Mouse (Mus musculus): Measurements from ENCODE around the gene Mgat4c. TPM values are rescaled to one million over a fixed set of nuclear protein-coding genes. Genes with fewer than 3 reads are reported as not detected.

Gene Mgat4c
- 19.1 and 23.8 TPM in 2 replicates for polyA plus RNA-seq (2012; rRNA removed)

DNA sequence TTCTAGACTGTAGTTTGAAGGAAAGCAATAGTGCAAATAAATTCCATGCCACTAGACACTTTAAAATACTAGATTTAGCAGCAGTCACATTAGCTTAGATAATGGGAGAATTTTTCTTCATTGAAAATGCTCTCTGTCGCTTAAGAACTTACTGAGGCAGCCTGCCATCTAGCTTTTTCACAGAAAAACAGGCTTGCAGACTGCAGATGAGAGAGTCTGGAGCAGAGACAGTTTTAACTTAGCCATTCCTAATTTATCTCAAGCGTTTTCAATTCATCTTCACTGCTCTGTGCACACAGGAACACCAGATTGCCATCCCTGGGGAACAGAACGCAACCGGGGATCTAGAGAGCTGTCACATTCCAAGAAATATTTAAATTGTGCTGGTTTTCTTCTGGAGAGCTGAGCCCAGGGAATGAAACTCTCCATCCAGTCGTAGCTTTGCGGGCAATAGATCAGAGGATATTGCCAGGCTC is at the start of gene Mgat4c:
TSS of gene Mgat4c (plus strand) at position 51 of the 476 bp plus-strand sequence.
- WGBS, result 64% methylated on average over 6 of the region's 6 CpGs
- no peak for DNase-seq (ENCODE audit: low read depth, low spot score)

DNA sequence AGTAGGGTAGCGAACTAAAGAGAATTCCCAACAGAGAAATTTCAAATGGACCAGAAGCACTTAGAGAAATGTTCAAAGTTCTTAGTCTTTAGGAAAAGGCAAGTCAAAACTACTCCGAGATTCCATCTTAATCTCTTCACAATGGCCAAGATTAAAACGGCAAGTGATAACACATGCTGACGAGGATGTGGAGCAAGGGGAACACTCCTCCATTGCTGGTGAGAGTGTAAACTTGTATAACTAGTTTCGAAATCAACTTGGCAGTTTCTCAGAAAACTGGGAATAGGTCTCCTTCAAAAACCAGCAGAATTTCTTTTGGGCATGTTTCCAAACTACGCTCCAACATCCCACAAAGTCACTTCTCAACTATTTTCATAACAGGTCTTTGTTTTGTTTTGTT is 46.0 kb upstream of the Mgat4c start:
- DNase-seq (ENCODE audit: low read depth, low spot score), result no peak
- 71% methylated on average over 6 of the region's 6 CpGs for WGBS

DNA sequence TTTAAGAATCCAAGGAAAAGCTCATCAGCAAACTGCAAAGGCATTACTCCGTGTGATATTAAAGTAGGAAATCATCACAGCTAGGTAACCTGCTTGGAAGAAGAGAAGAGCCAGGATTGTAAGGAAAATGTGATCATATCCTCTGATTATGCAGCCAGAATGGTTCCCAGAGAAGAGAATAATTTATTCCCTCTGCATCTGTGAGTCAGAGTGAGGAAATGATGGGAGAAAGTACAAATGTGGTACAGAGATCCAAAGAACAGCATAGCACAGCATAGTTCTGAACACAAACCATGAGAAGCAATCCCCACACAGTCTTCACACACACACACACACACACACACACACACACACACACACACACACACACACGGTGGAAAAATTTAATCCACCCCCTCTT is 40.2 kb upstream of the Mgat4c start:
- no peak for DNase-seq (ENCODE audit: low read depth, low spot score)
- WGBS, result 72% methylated on average over 2 of the region's 2 CpGs

DNA sequence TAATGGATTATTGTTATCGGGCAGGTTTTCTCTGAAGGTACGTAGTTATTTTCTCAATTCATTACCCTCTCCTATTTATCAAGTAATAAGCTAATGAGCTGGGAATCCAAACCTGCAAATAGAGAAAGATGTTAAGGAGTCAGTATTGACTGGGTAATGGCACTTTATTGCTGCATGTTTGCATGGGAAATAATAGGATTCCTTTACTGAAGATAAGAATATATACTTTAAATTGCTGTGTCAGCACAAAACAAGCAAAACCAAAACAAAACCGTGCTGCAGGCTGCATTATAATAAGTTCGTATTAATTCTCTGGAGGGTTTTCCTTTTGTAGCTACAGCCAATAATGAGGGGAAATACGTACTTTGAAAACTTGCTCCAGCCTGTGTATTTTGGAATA is 627 bp downstream of the Mgat4c start:
- DNase-seq (ENCODE audit: low read depth, low spot score), result no peak
- 76% methylated on average over 5 of the region's 5 CpGs for WGBS

DNA sequence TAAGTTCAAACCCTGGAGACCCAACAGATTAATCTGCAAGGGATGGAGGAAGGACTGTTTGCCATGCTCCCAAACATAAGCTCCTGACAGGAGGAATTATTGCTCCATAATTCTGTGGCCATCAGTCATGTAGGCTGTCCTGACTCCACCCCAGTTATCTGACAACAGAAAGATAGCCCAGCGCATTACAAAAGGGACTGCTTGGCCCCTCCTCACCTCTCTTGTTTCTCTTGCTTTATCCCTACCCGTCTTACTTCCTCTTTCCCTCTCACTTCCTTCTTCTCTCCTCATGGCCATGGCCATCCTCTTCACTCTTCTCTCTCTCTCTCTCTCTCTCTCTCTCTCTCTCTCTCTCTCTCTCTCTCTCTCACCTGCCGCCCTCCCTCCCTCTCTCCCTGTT is 80.5 kb downstream of the Mgat4c start:
- 71% methylated on average over 3 of the region's 3 CpGs for WGBS
- no peak for DNase-seq (ENCODE audit: low read depth, low spot score)

DNA sequence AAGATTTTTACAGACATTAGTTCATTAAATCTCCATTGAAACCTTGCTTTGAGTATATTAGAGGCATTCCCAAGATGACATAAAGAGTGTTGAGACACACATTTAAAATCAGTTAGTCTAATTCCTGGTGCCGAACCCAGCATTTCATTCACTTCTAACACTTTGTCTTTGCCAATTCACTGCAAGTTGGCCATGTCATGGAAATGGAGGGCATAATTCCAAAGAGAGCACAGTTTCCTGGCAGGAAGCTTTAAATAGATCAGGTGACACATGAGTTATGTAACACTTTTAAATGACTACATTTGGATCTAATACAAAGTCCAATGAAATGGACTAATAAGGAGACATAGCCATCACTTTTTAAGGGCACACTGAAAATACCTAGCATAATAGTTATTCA is 89.4 kb downstream of the Mgat4c start:
- 88% methylated on average over 1 of the region's 1 CpGs for WGBS
- DNase-seq (ENCODE audit: low read depth, low spot score), result no peak

DNA sequence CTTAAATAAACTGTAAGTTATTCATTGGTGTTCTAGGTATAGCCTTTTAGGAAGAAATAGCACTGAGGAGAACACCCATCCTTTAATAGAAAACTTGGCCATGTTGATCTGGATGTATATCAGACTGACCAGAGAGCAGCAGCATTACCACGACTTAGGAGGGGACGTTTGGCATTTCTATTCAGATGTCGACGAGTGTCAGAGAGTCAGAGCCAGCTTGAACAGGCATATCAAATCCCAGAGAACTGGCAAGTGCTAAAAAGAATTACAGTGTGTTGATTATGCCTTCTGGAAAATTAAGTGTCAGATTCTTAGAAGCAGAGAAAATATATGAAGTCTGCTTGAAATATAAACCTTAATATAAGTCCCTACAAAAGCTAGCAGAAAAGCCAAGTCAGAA is 89.9 kb downstream of the Mgat4c start:
- 87% methylated on average over 4 of the region's 4 CpGs for WGBS
- DNase-seq (ENCODE audit: low read depth, low spot score), result no peak

DNA sequence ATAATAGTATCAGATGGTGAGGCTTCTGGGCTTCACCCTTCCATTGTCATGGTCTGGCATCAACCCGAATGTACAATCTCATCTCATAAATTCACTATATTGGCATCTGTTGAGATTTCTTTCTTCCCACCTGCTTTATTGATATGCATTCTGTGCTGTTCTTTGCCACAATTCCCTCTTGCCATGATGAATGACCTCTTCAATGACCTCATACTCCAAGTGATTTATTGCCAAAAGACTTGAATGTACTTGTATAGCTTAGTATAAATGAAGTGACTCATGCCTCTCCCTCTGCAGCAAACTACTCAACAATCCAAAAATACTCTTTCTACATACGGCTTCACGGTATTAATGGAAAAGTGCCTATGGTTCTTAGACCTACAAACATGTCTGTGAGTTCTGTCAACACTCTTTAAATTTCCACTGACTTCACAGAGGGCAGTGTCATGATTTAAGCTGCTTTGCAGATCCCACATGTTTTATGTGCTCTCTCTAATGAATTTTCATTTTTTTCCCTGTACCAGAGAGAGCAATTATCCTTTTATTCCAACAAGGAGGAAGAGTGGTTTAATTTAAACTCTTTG is 102.0 kb downstream of the Mgat4c start:
- 75% methylated on average over 3 of the region's 3 CpGs for WGBS
- DNase-seq (ENCODE audit: low read depth, low spot score), result no peak

DNA sequence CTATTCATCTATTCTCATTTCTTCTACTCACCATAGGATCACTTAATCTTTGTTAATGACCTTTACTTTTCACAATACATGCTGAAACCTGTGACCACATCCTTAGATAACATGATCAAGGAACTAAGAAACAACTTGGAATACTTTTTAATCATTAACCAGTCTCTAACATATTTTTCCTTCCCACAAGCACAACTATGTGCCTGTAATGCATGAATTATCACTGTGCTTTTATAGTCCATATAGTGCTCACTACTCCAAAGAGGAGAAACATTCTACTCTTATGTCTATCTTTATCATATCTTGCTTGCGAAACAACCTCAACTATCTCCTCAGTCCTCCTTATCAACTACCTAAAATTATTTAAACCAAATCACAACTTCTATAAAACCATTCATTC is 114.2 kb downstream of the Mgat4c start:
- 46% methylated on average over 1 of the region's 1 CpGs for WGBS

DNA sequence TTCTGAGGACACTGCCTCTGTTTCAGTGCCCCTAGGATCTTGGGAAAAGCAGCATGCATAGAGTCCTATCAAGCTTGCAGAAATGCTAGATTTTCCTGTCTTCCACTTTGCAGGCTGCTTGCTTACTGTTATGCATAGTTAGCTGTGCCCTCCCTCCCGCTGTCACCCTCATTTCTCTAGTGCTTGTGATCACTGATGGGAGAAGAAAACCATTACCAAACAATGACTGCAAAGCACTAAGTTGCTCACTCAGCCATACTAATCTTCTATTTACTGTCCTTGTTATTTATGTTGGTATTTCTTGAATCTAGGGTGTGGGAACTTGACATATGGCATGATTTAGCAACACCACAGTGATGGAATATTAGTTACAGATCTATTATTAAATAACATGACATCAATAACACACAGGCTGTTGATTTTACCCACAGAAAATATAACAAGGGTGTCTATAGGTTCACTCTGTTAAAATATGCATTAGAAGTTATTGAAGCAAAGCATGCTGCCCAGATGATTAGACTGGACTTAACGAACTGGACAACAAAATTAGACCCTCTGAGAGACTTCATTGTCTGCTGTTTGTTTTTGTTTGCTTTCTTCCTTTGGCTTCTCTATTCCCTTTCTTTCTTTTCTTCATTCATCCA is 117.7 kb downstream of the Mgat4c start:
- DNase-seq (ENCODE audit: low read depth, low spot score), result no peak
- WGBS, result 48% methylated on average over 2 of the region's 2 CpGs

More for the DNA sequence above, 114.2 kb downstream of the Mgat4c start:
- DNase-seq (ENCODE audit: low read depth, low spot score), result no peak

DNA sequence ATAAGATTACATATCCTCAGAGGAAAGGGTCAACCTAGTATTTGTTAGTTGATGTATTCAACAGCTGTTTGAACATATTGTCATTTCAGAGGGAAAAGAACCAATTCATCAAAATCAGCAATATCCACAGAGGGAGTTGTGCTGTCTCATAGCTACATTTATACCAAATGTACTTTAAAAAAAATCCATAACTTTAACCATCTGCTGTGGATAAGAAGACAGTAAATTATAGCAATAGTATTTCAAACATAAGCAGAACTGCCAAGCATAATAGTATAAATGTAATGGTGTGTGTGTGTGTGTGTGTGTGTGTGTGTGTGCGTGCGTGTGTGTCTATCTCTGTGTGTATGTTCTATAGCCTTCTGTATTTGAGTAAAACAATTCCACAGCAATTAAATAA is 127.5 kb downstream of the Mgat4c start:
- WGBS, result 91% methylated on average over 2 of the region's 2 CpGs
- no peak for DNase-seq (ENCODE audit: low read depth, low spot score)

DNA sequence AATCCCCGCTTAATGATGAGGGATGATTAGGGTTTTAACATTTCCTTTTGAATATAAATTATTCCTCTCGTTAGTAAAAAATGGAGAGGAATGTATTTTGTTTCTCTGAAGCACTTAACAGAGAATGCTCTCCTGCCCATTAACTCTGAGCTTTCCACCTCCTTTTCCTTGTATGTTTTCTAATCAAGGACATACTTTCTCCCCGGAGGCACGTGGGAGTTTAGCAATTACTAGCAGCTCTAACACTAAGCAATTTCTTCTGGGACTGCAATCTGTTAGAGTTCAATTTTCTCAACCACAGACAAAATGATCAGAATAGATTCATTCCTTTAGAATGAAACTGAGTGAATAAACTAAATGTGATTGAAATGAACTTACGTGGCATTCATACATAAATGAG is 135.6 kb downstream of the Mgat4c start:
- 85% methylated on average over 5 of the region's 5 CpGs for WGBS
- no peak for DNase-seq (ENCODE audit: low read depth, low spot score)

DNA sequence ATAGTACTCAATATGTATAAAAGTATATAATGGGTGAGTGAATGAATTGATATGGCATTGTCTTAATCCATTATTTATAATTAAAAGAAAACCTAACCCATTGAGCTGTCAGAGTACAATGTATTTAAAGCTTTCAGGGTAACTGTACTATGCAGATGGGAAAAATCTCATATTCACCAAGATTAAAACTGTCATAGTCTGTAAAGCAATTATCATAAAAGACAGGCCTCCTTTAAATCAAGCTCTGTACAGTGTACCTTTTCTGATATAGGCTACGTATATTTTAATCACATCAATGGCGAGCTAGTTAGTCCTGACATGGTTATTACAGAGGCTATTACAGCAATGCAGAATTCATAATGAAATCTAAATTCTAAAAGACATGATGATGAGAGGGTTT is 146.7 kb downstream of the Mgat4c start:
- WGBS, result 95% methylated on average over 2 of the region's 2 CpGs
- DNase-seq (ENCODE audit: low read depth, low spot score), result no peak

DNA sequence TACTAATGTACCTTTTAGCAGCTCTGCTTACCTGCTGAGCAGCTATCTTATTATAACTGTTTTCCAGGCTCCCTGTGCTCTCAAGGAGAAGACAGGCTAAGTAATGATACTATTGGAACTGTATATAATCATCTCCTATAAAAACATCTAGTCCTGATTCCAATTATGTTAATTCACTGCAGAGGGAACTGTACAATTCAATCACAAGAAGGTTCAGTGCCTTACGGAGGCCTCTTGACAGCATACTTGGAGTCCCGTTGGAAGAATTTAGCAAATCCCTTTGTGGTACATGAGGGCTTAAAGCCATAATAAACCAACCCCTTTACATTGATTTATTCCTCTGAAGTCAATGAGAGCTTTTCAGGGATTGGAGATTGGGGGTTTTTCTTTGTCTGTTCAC is 174.8 kb downstream of the Mgat4c start:
- no peak for DNase-seq (ENCODE audit: low read depth, low spot score)
- 81% methylated on average over 2 of the region's 2 CpGs for WGBS

DNA sequence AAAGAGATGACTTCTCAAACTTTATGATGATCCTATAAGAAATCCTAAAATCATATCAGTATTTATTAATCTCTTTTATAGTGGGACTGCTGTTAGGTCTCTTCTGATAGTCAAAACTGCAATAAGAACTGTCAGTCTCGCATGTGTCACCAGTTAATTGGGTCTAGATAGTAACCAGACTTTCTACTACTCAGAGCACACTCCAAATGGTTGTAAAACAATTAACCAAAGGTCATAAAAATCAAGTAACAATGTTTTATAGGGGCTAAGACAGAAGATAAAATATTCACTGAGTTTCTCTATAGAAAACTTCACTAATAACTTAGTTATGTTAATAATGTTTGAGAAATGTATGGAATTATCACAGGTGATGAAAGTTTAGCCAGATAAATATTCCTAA is 208.6 kb downstream of the Mgat4c start:
- WGBS, result 15% methylated on average over 1 of the region's 1 CpGs
- no peak for DNase-seq (ENCODE audit: low read depth, low spot score)

DNA sequence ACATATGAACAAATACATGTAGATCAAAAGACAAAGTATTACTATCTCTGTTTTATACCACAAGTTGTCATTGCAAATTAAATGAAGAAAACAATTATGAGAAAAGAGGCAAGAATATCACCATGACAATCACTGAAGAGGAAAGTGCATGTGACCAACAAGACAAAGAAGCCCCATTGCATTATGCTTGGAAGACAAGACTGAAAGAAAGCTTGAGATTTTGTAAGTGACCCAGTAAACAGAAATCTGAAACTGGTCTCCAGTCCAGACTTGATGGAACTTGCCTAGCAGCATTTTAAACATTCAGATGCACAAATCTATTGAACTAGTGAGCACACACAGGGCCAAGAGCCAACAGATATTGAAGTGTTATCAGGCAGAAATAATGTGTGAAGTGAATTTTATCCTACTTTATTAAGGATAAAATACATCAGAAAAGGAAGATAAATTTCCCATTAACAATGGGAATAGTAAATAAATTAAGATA is 236.1 kb downstream of the Mgat4c start:
- no peak for DNase-seq (ENCODE audit: low read depth, low spot score)

DNA sequence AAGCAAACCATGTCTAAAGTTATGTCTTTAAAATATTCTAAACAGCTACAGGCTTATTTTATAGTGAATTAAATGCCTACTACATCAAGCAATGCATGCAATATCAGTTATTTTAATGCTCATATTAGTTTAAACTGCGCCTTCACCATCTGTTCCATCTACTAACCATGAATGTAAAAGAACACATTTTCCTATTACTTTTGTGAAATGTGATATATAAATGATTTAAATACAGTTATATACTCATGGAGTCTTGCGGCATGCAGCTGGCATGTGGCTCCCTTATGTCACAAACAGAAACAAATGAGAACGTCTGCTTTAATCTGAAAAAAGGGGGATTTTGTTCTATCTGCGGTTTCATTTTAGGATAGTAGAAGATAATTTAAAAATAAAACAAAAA is 316.3 kb downstream of the Mgat4c start:
- 84% methylated on average over 4 of the region's 4 CpGs for WGBS
- no peak for DNase-seq (ENCODE audit: low read depth, low spot score)

DNA sequence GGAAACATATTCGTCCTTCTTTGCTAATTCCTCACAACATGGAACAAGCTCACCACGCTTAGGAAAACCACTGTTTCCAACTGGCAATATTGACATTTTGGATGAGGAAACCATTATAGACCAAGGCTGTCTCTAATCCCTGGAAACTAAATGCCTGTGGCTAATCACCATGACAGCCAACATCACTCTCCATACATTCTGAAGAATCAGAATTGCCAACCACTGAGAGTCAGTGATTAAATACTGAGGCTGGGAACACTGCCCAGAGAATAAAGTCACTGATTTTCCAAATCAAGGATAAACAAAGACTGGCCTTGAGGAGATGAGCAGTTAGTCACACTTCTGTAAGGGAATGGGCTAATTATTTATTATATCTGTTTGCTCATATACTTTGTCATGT is 361.2 kb downstream of the Mgat4c start:
- 62% methylated on average over 2 of the region's 2 CpGs for WGBS
- no peak for DNase-seq (ENCODE audit: low read depth, low spot score)

DNA sequence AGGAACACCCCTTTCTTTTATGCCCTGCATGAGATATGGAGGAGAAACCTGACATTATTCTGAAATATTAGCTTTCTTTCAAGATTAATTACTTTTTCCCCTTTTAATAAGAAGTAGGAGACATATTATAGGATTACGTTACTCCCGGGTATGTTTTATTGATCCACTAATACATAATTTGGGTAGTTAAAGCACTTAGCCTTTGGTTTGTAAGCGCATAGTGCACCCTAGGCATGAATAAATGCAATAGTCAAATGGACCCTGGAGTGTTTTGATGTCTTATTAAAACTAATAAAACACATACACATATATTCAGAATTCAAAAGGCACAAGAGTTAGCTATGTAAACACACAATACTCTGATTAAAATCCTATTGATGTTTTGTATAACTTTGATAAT is 374.9 kb downstream of the Mgat4c start:
- 81% methylated on average over 3 of the region's 3 CpGs for WGBS
- DNase-seq (ENCODE audit: low read depth, low spot score), result no peak

DNA sequence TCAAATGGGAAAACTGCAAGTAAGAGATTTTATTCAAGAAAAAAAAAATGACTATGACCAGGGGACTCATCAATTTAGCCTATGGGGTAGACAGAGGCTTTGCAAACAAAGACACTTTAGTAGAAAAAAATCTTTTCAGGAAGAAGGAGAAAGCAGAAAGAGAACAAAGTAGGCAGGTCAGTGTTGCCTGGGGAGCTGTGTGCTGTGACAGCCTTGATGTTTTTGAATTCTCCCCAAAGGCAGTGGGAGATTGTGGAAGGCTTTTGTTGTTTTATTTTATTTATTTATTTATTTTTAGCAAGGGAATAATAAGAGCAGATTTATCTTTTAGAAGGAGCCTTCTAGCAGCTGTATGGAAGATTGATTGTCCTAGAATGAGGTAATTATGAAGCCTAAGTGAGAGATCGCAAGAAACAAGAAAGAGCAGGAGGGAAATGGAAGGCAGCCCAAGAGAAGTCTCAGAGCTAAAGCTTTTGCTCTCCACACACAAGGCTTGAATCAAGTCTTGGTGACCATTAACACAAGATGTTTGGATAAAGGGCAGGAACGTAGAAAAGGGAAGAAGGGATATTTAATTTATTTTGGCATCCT is 375.8 kb downstream of the Mgat4c start:
- no peak for DNase-seq (ENCODE audit: low read depth, low spot score)
- 58% methylated on average over 2 of the region's 2 CpGs for WGBS
